Mouse (Mus musculus) forebrain, embryonic 14.5 days (tissue): ENCODE results near the gene Cacna1g. TPM values are rescaled to one million over a fixed set of nuclear protein-coding genes. Genes with fewer than 3 reads are reported as not detected.

Experiments
- ATAC-seq: fragments of 200-750 bp; cut with Nextera tagmentation; 2 replicates; pipeline ENCODE4 v1.8.0; 2017; ENCODE audit warnings: mild to moderate bottlenecking, moderate library complexity
- DNase-seq: peaks from one replicate; pipeline ENCODE4 v3.0.0-alpha.2; 2015; ENCODE audit warnings: low spot score
- H3K27ac ChIP-seq: fragments of 300-500 bp; sonication (generic); 2 replicates; pipeline ENCODE4 v1.5.1; 2014; ENCODE audit warnings: low read depth, mild to moderate bottlenecking, control low read depth, low read length, moderate library complexity
- H3K27me3 ChIP-seq: fragments of 300-500 bp; sonication (generic); replicated peaks from 2 replicates; pipeline ENCODE4 v1.6.1; 2014; ENCODE audit warnings: low read length, control low read depth, mixed read lengths; ENCODE audit not compliant: control insufficient read depth, insufficient read depth
- H3K36me3 ChIP-seq: fragments of 300-500 bp; sonication (generic); 2 replicates; pipeline ENCODE4 v1.6.1; 2014; ENCODE audit warnings: low read length, control low read depth; ENCODE audit not compliant: control insufficient read depth, insufficient read depth
- H3K4me1 ChIP-seq: fragments of 300-500 bp; sonication (generic); 2 replicates; pipeline ENCODE4 v1.6.1; 2014; ENCODE audit warnings: antibody characterized with exemption, low read length, control low read depth; ENCODE audit not compliant: control insufficient read depth, insufficient read depth
- H3K4me2 ChIP-seq: fragments of 300-500 bp; sonication (generic); 2 replicates; pipeline ENCODE4 v1.6.1; 2014; ENCODE audit warnings: mild to moderate bottlenecking, control low read depth, low read length
- H3K4me3 ChIP-seq: fragments of 300-500 bp; sonication (generic); 2 replicates; pipeline ENCODE4 v1.5.1; 2014; ENCODE audit warnings: low read depth, low read length, control low read depth
- H3K9ac ChIP-seq: fragments of 300-500 bp; sonication (generic); 2 replicates; pipeline ENCODE4 v1.6.1; 2014; ENCODE audit warnings: mild to moderate bottlenecking, low read length, control low read depth, moderate library complexity
- H3K9me3 ChIP-seq: fragments of 300-500 bp; sonication (generic); replicated peaks from 2 replicates; pipeline ENCODE4 v1.6.1; 2016; ENCODE audit warnings: low read length, control low read depth, mixed read lengths; ENCODE audit not compliant: control insufficient read depth
- WGBS: fragments of 180-500 bp; shearing (Covaris S2); extraction: QIAGEN DNeasy Blood & Tissue Kit; methylation state at CpG from one replicate; pipeline ENCODE4 v1.1.7; 2014; 5-methylcytosine and 5-hydroxymethylcytosine counted together
- polyA plus RNA-seq: library from polyadenylated mRNA; unstranded; fragments of >200 nt; fragmentation: Nextera tagmentation; extraction: Ambion mirVana; gene quantifications from 2 replicates; pipeline ENCODE4 v1.2.1, GENCODE M21; 2014

Cacna1g gene
- polyA plus RNA-seq: 7.0 and 7.1 TPM in 2 replicates

- peak; percentile 90 for DNase-seq
- Histone ChIP-seq H3K9me3 (no peaks in the 10 kb centered on the region), H3K4me1 (peaks cover 35% of the 10 kb centered on the region), H3K36me3 (no peaks in the 10 kb centered on the region), H3K9ac (peak within 1 kb of the TSS; percentile 90), H3K27ac (peak within 1 kb of the TSS; percentile 68), H3K4me3 (peak within 1 kb of the TSS; percentile 67), H3K27me3 (peaks cover 15% of the 10 kb centered on the region; the same call in 1 of the 2 replicates), H3K4me2 (peak within 1 kb of the TSS; percentile 88)
- peak; percentile 87 for ATAC-seq
- WGBS: under 1% methylated on average over 44 of the region's 71 CpGs
Measured at GRCm38 (mm10) chr11:94473707-94474543, at the start of gene Cacna1g. TSS of gene Cacna1g (minus strand) at chr11:94474198.

- H3K4me3 ChIP-seq: peak within 1 kb of the TSS; percentile 43
- H3K4me1 ChIP-seq: no peaks in the 10 kb centered on the region; the same call in 1 of the 2 replicates
- DNase-seq: peak; percentile 65
- ATAC-seq: peak; percentile 83
- H3K9ac ChIP-seq: peak within 1 kb of the TSS; percentile 61
- WGBS: 1% methylated on average over 42 of the region's 42 CpGs
- H3K9me3 ChIP-seq: no peaks in the 10 kb centered on the region
- H3K36me3 ChIP-seq: no peaks in the 10 kb centered on the region
- peak within 1 kb of the TSS; percentile 90 for H3K4me2 ChIP-seq
- no peaks in the 10 kb centered on the region for H3K27me3 ChIP-seq
- no peak within 1 kb of the TSS for H3K27ac ChIP-seq
Measured at GRCm38 (mm10) chr11:94521219-94521843, 47.3 kb upstream of the Cacna1g start, which contains the start of gene Mycbpap. TSS of gene Mycbpap (minus strand) at chr11:94521742.

- no peak for ATAC-seq
- WGBS: 63% methylated on average over 9 of the region's 9 CpGs
Measured at GRCm38 (mm10) chr11:94513452-94513851, 39.5 kb upstream of the Cacna1g start.

GRCm38 (mm10) chr11:94508976-94509375, 35.0 kb upstream of the Cacna1g start:
- Histone ChIP-seq H3K9ac (no peak overlapping the region), H3K4me1 (no peaks in the 10 kb centered on the region), H3K4me3 (no peak overlapping the region), H3K27me3 (no peaks in the 10 kb centered on the region), H3K36me3 (no peaks in the 10 kb centered on the region), H3K27ac (no peak overlapping the region), H3K9me3 (no peaks in the 10 kb centered on the region), H3K4me2 (no peak overlapping the region)
- WGBS: 94% methylated on average over 10 of the region's 10 CpGs
- no peak for DNase-seq
- ATAC-seq: no peak

More at GRCm38 (mm10) chr11:94513452-94513851, 39.5 kb upstream of the Cacna1g start:
- Histone ChIP-seq H3K4me3 (no peak overlapping the region), H3K4me2 (no peak overlapping the region), H3K9ac (no peak overlapping the region), H3K36me3 (no peaks in the 10 kb centered on the region), H3K9me3 (no peaks in the 10 kb centered on the region), H3K27me3 (no peaks in the 10 kb centered on the region), H3K4me1 (no peaks in the 10 kb centered on the region), H3K27ac (no peak overlapping the region)
- DNase-seq: no peak

GRCm38 (mm10) chr11:94501482-94501881, 27.5 kb upstream of the Cacna1g start:
- H3K4me1 ChIP-seq: peaks cover 19% of the 10 kb centered on the region
- no peak overlapping the region for H3K9ac ChIP-seq
- H3K27ac ChIP-seq: no peak overlapping the region
- H3K27me3 ChIP-seq: 0 out of 2 replicates have a peak, but pooled peaks cover 5% of the 10 kb centered on the region
- ATAC-seq: no peak
- 89% methylated on average over 8 of the region's 8 CpGs for WGBS
- no peak overlapping the region for H3K4me3 ChIP-seq
- no peak overlapping the region for H3K4me2 ChIP-seq
- H3K9me3 ChIP-seq: no peaks in the 10 kb centered on the region
- H3K36me3 ChIP-seq: no peaks in the 10 kb centered on the region
- DNase-seq: no peak

- Histone ChIP-seq H3K9me3 (no peaks in the 10 kb centered on the region), H3K27me3 (0 out of 2 replicates have a peak, but pooled peaks cover 5% of the 10 kb centered on the region), H3K4me2 (no peak overlapping the region)
Measured at GRCm38 (mm10) chr11:94500362-94500761, 26.4 kb upstream of the Cacna1g start.

GRCm38 (mm10) chr11:94499661-94500152, 25.7 kb upstream of the Cacna1g start, which contains the start of gene Epn3:
TSS of gene Epn3 (minus strand) at chr11:94499974.
- Histone ChIP-seq H3K4me3 (peak within 1 kb of the TSS; percentile 21), H3K4me2 (peak within 1 kb of the TSS; percentile 51), H3K27me3 (0 out of 2 replicates have a peak, but pooled peaks cover 5% of the 10 kb centered on the region), H3K9ac (peak within 1 kb of the TSS; percentile 47), H3K9me3 (no peaks in the 10 kb centered on the region), H3K27ac (0 out of 2 replicates have a peak within 1 kb of the TSS, but pooled peaks have one; percentile 5), H3K4me1 (peaks cover 19% of the 10 kb centered on the region), H3K36me3 (no peaks in the 10 kb centered on the region)
- DNase-seq (no peak), ATAC-seq (peak; percentile 35; the same call in 1 of the 2 replicates)
- under 1% methylated on average over 26 of the region's 26 CpGs for WGBS

More at GRCm38 (mm10) chr11:94500362-94500761, 26.4 kb upstream of the Cacna1g start:
- no peak overlapping the region for H3K4me3 ChIP-seq
- no peak overlapping the region for H3K9ac ChIP-seq
- H3K36me3 ChIP-seq: no peaks in the 10 kb centered on the region
- DNase-seq (no peak), ATAC-seq (no peak)
- 30% methylated on average over 8 of the region's 8 CpGs for WGBS
- no peak overlapping the region for H3K27ac ChIP-seq
- H3K4me1 ChIP-seq: peaks cover 19% of the 10 kb centered on the region

GRCm38 (mm10) chr11:94499035-94499434, 25.0 kb upstream of the Cacna1g start:
- H3K9me3 ChIP-seq: no peaks in the 10 kb centered on the region
- peak; percentile 59 for DNase-seq
- peak overlapping the region; percentile 51 for H3K4me2 ChIP-seq
- peaks cover 19% of the 10 kb centered on the region for H3K4me1 ChIP-seq
- ATAC-seq: peak; percentile 75
- WGBS: 3% methylated on average over 2 of the region's 2 CpGs
- no peak overlapping the region for H3K27ac ChIP-seq
- no peaks in the 10 kb centered on the region for H3K36me3 ChIP-seq
- H3K9ac ChIP-seq: peak overlapping the region; percentile 13; the same call in 1 of the 2 replicates
- H3K4me3 ChIP-seq: no peak overlapping the region
- H3K27me3 ChIP-seq: 0 out of 2 replicates have a peak, but pooled peaks cover 5% of the 10 kb centered on the region
